Mouse (Mus musculus) thymus, adult 18-20 months (tissue): ENCODE data around the gene Myzap.
"Not testable (repeated sequence)": the region's sequence is repeated elsewhere in the genome, so short reads cannot be mapped to it uniquely, and the experiment has no call there.

Experiments
- DNase-seq, 2 experiments: peaks; one replicate each; pipeline ENCODE4 v3.0.0; 2022; ENCODE audit warnings: mixed read lengths in 2 of 2

Gene Myzap

GRCm38 (mm10) chr9:71540739-71541138, 51.4 kb downstream of the Myzap start:
- no peak for DNase-seq

GRCm38 (mm10) chr9:71535730-71536129, 56.4 kb downstream of the Myzap start:
- no peak for DNase-seq

- no peak for DNase-seq
Measured at GRCm38 (mm10) chr9:71535036-71535435, 57.1 kb downstream of the Myzap start.

GRCm38 (mm10) chr9:71529960-71530359, 62.2 kb downstream of the Myzap start:
- DNase-seq = no peak

GRCm38 (mm10) chr9:71527438-71527837, 64.7 kb downstream of the Myzap start:
- DNase-seq = no peak

GRCm38 (mm10) chr9:71523901-71524300, 68.3 kb downstream of the Myzap start:
- no peak for DNase-seq

- no peak for DNase-seq
Measured at GRCm38 (mm10) chr9:71519836-71520235, 72.3 kb downstream of the Myzap start.

GRCm38 (mm10) chr9:71517487-71517886, 74.7 kb downstream of the Myzap start:
- DNase-seq = no peak

- DNase-seq = no peak
Measured at GRCm38 (mm10) chr9:71515862-71516261, 76.3 kb downstream of the Myzap start.

- no peak for DNase-seq
Measured at GRCm38 (mm10) chr9:71513566-71513965, 78.6 kb downstream of the Myzap start.

- DNase-seq = no peak
Measured at GRCm38 (mm10) chr9:71512899-71513298, 79.3 kb downstream of the Myzap start.

GRCm38 (mm10) chr9:71498391-71499182, 93.6 kb downstream of the Myzap start:
- no peak for DNase-seq

GRCm38 (mm10) chr9:71496637-71497036, 95.5 kb downstream of the Myzap start:
- DNase-seq = no peak

- DNase-seq = no peak
Measured at GRCm38 (mm10) chr9:71493771-71494170, 98.4 kb downstream of the Myzap start.

- DNase-seq = no peak
Measured at GRCm38 (mm10) chr9:71492296-71493025, 99.7 kb downstream of the Myzap start.

- DNase-seq = no peak
Measured at GRCm38 (mm10) chr9:71490076-71490475, 102.1 kb downstream of the Myzap start.

- DNase-seq = no peak
Measured at GRCm38 (mm10) chr9:71486127-71486526, 106.0 kb downstream of the Myzap start.

- peak; percentile 79 to 86 for DNase-seq
Measured at GRCm38 (mm10) chr9:71485475-71486094, 106.6 kb downstream of the Myzap start, which contains the start of gene Polr2m. Gene Polr2m, minus strand, starts transcription at chr9:71485935.

- no peak for DNase-seq
Measured at GRCm38 (mm10) chr9:71484871-71485474, 107.2 kb downstream of the Myzap start.

GRCm38 (mm10) chr9:71483872-71484271, 108.3 kb downstream of the Myzap start:
- not testable (repeated sequence) for DNase-seq

- no peak for DNase-seq
Measured at GRCm38 (mm10) chr9:71480305-71480704, 111.9 kb downstream of the Myzap start.

- no peak for DNase-seq
Measured at GRCm38 (mm10) chr9:71479413-71479812, 112.7 kb downstream of the Myzap start.

- no peak for DNase-seq
Measured at GRCm38 (mm10) chr9:71478596-71478995, 113.6 kb downstream of the Myzap start.
